Mouse (Mus musculus) G1E-ER4 (cell line): ENCODE results near the gene Gusb. TPM values are rescaled to one million over a fixed set of nuclear protein-coding genes. Genes with fewer than 3 reads are reported as not detected.
A peak's percentile ranks its signal among the peaks of the same experiment; 100 is the strongest.

Experiments
- GATA1 ChIP-seq: IDR thresholded peaks from one replicate; pipeline ENCODE4 v1.8.0; 2012; ENCODE audit warnings: low read length, inconsistent platforms
- polyA plus RNA-seq: library from polyadenylated mRNA; stranded (reverse); fragments of >175 nt; gene quantifications from 2 replicates; pipeline ENCODE4 v1.2.3, GENCODE M21; 2012

Gusb gene
- polyA plus RNA-seq, 1 experiment = 21.1 TPM

- TF ChIP-seq GATA1 = no peak
Observed at GRCm38 (mm10) chr5:130001356-130001987, 1.4 kb downstream of the Gusb start.

- no peak for TF ChIP-seq GATA1
Observed at GRCm38 (mm10) chr5:130000735-130001134, 2.1 kb downstream of the Gusb start.

- TF ChIP-seq GATA1 = no peak
Observed at GRCm38 (mm10) chr5:129999097-129999496, 3.8 kb downstream of the Gusb start.

GRCm38 (mm10) chr5:129997700-129998099, 5.1 kb downstream of the Gusb start:
- no peak for TF ChIP-seq GATA1

- TF ChIP-seq GATA1 = no peak
Observed at GRCm38 (mm10) chr5:129994989-129995388, 7.9 kb downstream of the Gusb start.

- TF ChIP-seq GATA1 = no peak
Observed at GRCm38 (mm10) chr5:129993374-129993773, 9.5 kb downstream of the Gusb start.

- no peak for TF ChIP-seq GATA1
Observed at GRCm38 (mm10) chr5:129991898-129992297, 11.0 kb downstream of the Gusb start.

- TF ChIP-seq GATA1 = no peak
Observed at GRCm38 (mm10) chr5:129989376-129989775, 13.5 kb downstream of the Gusb start.

GRCm38 (mm10) chr5:129980216-129980615, 22.6 kb downstream of the Gusb start:
- no peak for TF ChIP-seq GATA1

- TF ChIP-seq GATA1 = no peak
Observed at GRCm38 (mm10) chr5:129978608-129979007, 24.2 kb downstream of the Gusb start.

- no peak for TF ChIP-seq GATA1
Observed at GRCm38 (mm10) chr5:129977768-129978167, 25.1 kb downstream of the Gusb start.

- peak; percentile 91 for TF ChIP-seq GATA1
Observed at GRCm38 (mm10) chr5:129974866-129975311, 28.0 kb downstream of the Gusb start.

GRCm38 (mm10) chr5:129974354-129974753, 28.5 kb downstream of the Gusb start:
- TF ChIP-seq GATA1 = no peak

- TF ChIP-seq GATA1 = no peak
Observed at GRCm38 (mm10) chr5:129971491-129971890, 31.4 kb downstream of the Gusb start.

- TF ChIP-seq GATA1 = no peak
Observed at GRCm38 (mm10) chr5:129968417-129968816, 34.4 kb downstream of the Gusb start.

- no peak for TF ChIP-seq GATA1
Observed at GRCm38 (mm10) chr5:129966448-129966847, 36.4 kb downstream of the Gusb start.

- no peak for TF ChIP-seq GATA1
Observed at GRCm38 (mm10) chr5:129963224-129963623, 39.6 kb downstream of the Gusb start.

GRCm38 (mm10) chr5:129955792-129956191, 47.1 kb downstream of the Gusb start:
- no peak for TF ChIP-seq GATA1
